Mouse (Mus musculus): Measurements from ENCODE around the gene Gstm6.

- no peak for TF ChIP-seq GATA1 (IDR thresholded peaks at IDR 0.05; ENCODE audit: low read length)
- no peak for TF ChIP-seq TAL1 (IDR thresholded peaks at IDR 0.05; ENCODE audit: low read length)
Observed at GRCm38 (mm10) chr3:107953328-107953755, 9.8 kb upstream of the Gstm6 start.

All from erythroblast, embryonic 14.5 days (primary cell).